Mouse (Mus musculus): Measurements from ENCODE around the gene Glyat.

- TF ChIP-seq ZC3H11A (IDR thresholded peaks at IDR 0.05; ENCODE audit: borderline replicate concordance, low read depth, low read length): no peak
- TF ChIP-seq ZNF384 (IDR thresholded peaks at IDR 0.05; ENCODE audit: low read depth, low read length): no peak
- no peak for TF ChIP-seq MAFK (IDR thresholded peaks at IDR 0.05; ENCODE audit: insufficient read depth, low read depth, low read length)
- TF ChIP-seq HCFC1 (IDR thresholded peaks at IDR 0.05; ENCODE audit: borderline replicate concordance, insufficient read depth, low read length): no peak
- no peak for TF ChIP-seq CHD2 (IDR thresholded peaks at IDR 0.05; ENCODE audit: low read depth, low read length)
These were observed 36.1 kb upstream of the Glyat start for GRCm38 (mm10) chr19:12597073-12597405.
